Mouse (Mus musculus): ENCODE measurements around the gene Rif1. TPM values are rescaled to one million over a fixed set of nuclear protein-coding genes. Genes with fewer than 3 reads are reported as not detected.

The Rif1 gene
- polyA plus RNA-seq, 2 experiments: 25.6 to 45.2 TPM

DNA sequence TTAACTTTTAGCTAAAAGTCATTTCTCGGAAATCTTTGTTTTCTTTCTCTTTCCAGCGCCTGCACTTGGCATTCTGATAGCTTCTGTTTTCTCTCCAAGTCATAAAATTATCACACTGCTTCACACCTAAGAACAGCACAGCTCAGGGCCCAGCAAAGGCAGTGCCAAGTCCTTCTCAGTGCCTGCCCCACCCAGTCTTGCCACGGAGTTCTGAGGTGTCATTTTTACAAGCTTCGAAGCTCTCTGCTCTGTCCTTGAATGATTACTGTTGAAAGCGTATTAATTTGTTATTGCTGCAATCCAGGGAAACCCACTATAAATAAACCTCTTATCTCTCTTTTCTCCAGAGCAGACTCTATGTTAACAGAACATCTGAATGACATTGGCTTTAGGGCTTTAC lies 19.1 kb upstream of the Rif1 start:
- WGBS: 39% methylated on average over 5 of the region's 5 CpGs
- H3K9ac ChIP-seq (ENCODE audit: low read depth, low read length, severe bottlenecking): no peak overlapping the region
- H3K4me2 ChIP-seq (replicated peaks; ENCODE audit: low read depth, low read length, severe bottlenecking): no peak overlapping the region
- no peaks in the 10 kb centered on the region for H3K27me3 ChIP-seq (ENCODE audit: control insufficient read depth, insufficient read depth, low read length)
- ATAC-seq (ENCODE audit: low FRiP score, low read depth) (no peak), DNase-seq (ENCODE audit: low spot score) (no peak)
- H3K27ac ChIP-seq (replicated peaks; ENCODE audit: low read depth, low read length): no peak overlapping the region
- H3K4me3 ChIP-seq (replicated peaks; ENCODE audit: low read length): no peak overlapping the region
- no peaks in the 10 kb centered on the region for H3K4me1 ChIP-seq (ENCODE audit: control insufficient read depth, insufficient read depth, low read length)
- no peak for TF ChIP-seq POLR2A (IDR thresholded peaks at IDR 0.05; ENCODE audit: borderline replicate concordance, extremely low read depth, insufficient read depth, insufficient read length)
- H3K9me3 ChIP-seq (ENCODE audit: control insufficient read depth, low read length): no peaks in the 10 kb centered on the region
- H3K36me3 ChIP-seq (ENCODE audit: control insufficient read depth, insufficient read depth, low read length): peaks cover 57% of the 10 kb centered on the region

GRCm38 (mm10) chr2:52055616-52056015 lies 17.0 kb upstream of the Rif1 start:
- no peak for ATAC-seq (ENCODE audit: low FRiP score, low read depth)
- H3K36me3 ChIP-seq (ENCODE audit: control insufficient read depth, insufficient read depth, low read length): peaks cover 38% of the 10 kb centered on the region
- no peak overlapping the region for H3K4me3 ChIP-seq (replicated peaks; ENCODE audit: low read length)
- H3K27ac ChIP-seq (replicated peaks; ENCODE audit: low read depth, low read length): no peak overlapping the region
- H3K4me1 ChIP-seq (ENCODE audit: control insufficient read depth, insufficient read depth, low read length): no peaks in the 10 kb centered on the region
- H3K4me2 ChIP-seq (replicated peaks; ENCODE audit: low read depth, low read length, severe bottlenecking): no peak overlapping the region
- no peak for TF ChIP-seq POLR2A (IDR thresholded peaks at IDR 0.05; ENCODE audit: borderline replicate concordance, extremely low read depth, insufficient read depth, insufficient read length)
- no peaks in the 10 kb centered on the region for H3K27me3 ChIP-seq (ENCODE audit: control insufficient read depth, insufficient read depth, low read length)
- WGBS: 73% methylated on average over 4 of the region's 4 CpGs
- H3K9me3 ChIP-seq (ENCODE audit: control insufficient read depth, low read length): no peaks in the 10 kb centered on the region
- no peak overlapping the region for H3K9ac ChIP-seq (ENCODE audit: low read depth, low read length, severe bottlenecking)
- DNase-seq (ENCODE audit: low spot score): no peak

DNA sequence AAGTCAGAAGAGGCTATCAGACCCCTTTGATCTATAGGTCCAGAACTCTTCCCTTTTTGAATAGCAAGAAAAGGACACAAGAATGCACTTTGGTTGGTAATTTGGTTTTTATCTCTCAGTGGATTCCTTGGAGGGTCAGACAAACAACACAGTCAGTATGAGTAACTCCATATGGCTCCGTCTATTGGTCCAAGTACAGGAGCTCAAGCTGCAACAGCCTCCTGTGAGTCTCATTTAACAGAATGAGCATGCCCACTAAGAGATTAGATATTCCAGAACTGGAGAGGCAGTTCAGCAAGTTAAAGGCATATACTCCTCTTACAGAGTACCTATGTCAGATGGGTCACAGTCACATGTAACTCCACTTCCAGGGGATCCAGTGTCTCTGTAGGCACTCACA lies 15.5 kb upstream of the Rif1 start:
- Histone ChIP-seq H3K9ac (ENCODE audit: low read depth, low read length, severe bottlenecking) (no peak overlapping the region), H3K36me3 (ENCODE audit: control insufficient read depth, insufficient read depth, low read length) (peaks cover 24% of the 10 kb centered on the region; the same call in 1 of the 2 replicates), H3K4me1 (ENCODE audit: control insufficient read depth, insufficient read depth, low read length) (no peaks in the 10 kb centered on the region), H3K9me3 (ENCODE audit: control insufficient read depth, low read length) (no peaks in the 10 kb centered on the region), H3K27ac (replicated peaks; ENCODE audit: low read depth, low read length) (no peak overlapping the region), H3K27me3 (ENCODE audit: control insufficient read depth, insufficient read depth, low read length) (no peaks in the 10 kb centered on the region), H3K4me3 (replicated peaks; ENCODE audit: low read length) (no peak overlapping the region), H3K4me2 (replicated peaks; ENCODE audit: low read depth, low read length, severe bottlenecking) (no peak overlapping the region)
- ATAC-seq (ENCODE audit: low FRiP score, low read depth): no peak
- no peak for DNase-seq (ENCODE audit: low spot score)
- no peak for TF ChIP-seq POLR2A (IDR thresholded peaks at IDR 0.05; ENCODE audit: borderline replicate concordance, extremely low read depth, insufficient read depth, insufficient read length)
- WGBS: 68% methylated on average over 1 of the region's 1 CpGs

- Histone ChIP-seq H3K27me3 (ENCODE audit: control insufficient read depth, insufficient read depth, low read length) (no peaks in the 10 kb centered on the region), H3K27ac (replicated peaks; ENCODE audit: low read depth, low read length) (no peak overlapping the region), H3K4me3 (replicated peaks; ENCODE audit: low read length) (no peak overlapping the region), H3K9ac (ENCODE audit: low read depth, low read length, severe bottlenecking) (no peak overlapping the region), H3K4me2 (replicated peaks; ENCODE audit: low read depth, low read length, severe bottlenecking) (no peak overlapping the region), H3K36me3 (ENCODE audit: control insufficient read depth, insufficient read depth, low read length) (peaks cover 20% of the 10 kb centered on the region; the same call in 1 of the 2 replicates), H3K4me1 (ENCODE audit: control insufficient read depth, insufficient read depth, low read length) (no peaks in the 10 kb centered on the region), H3K9me3 (ENCODE audit: control insufficient read depth, low read length) (no peaks in the 10 kb centered on the region)
- DNase-seq (ENCODE audit: low spot score): no peak
- no peak for ATAC-seq (ENCODE audit: low FRiP score, low read depth)
- no peak for TF ChIP-seq POLR2A (IDR thresholded peaks at IDR 0.05; ENCODE audit: borderline replicate concordance, extremely low read depth, insufficient read depth, insufficient read length)
These were observed 15.0 kb upstream of the Rif1 start for GRCm38 (mm10) chr2:52057681-52058080.

DNA sequence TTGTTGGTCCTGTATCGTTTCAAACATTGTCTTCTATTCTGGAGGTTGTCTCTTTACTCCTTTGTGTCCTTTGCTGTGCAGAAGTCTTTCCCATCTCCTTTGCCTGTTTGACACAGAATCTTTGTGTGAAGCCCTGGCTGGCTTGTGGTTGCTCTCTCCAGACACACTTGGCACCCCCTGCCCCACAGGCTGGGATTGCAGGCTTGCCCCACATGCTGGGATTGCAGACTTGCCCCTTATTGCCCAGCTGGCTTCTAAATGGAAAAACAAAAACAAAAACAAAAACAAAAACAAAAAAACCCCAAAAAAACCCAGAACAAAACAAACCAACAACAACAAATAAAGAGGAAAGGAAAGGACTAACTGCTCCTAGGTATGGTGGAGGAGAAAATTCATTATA lies 4.0 kb upstream of the Rif1 start:
- WGBS: 78% methylated on average over 1 of the region's 1 CpGs
- H3K36me3 ChIP-seq (ENCODE audit: control insufficient read depth, insufficient read depth, low read length): no peaks in the 10 kb centered on the region

DNA sequence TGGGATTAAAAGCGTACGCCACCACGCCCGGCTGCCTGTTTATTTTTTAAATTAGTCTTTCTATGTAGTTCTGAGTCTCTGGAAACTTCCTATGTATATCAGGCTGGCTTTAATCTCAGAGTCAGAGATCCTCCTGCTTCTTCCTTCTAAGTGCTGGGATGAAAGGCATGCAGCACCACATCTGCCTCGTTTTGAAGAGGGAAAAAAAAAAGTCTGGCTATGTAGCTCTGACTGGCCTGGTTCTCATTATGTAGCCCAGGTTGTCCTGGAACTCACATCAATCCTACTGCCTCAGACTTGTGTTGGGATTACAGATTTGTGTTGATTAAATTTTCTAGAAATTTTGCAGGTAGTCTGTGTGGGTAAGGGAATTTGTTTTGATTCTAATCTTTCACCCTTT lies 1.8 kb upstream of the Rif1 start:
- Histone ChIP-seq H3K9ac (ENCODE audit: low read depth, low read length, severe bottlenecking) (no peak overlapping the region), H3K27me3 (ENCODE audit: control insufficient read depth, insufficient read depth, low read length) (no peaks in the 10 kb centered on the region), H3K4me3 (replicated peaks; ENCODE audit: low read length) (no peak overlapping the region), H3K4me2 (replicated peaks; ENCODE audit: low read depth, low read length, severe bottlenecking) (no peak overlapping the region), H3K36me3 (ENCODE audit: control insufficient read depth, insufficient read depth, low read length) (peaks cover 9% of the 10 kb centered on the region), H3K4me1 (ENCODE audit: control insufficient read depth, insufficient read depth, low read length) (peaks cover 9% of the 10 kb centered on the region; the same call in 1 of the 2 replicates), H3K27ac (replicated peaks; ENCODE audit: low read depth, low read length) (no peak overlapping the region), H3K9me3 (ENCODE audit: control insufficient read depth, low read length) (no peaks in the 10 kb centered on the region)
- no peak for TF ChIP-seq POLR2A (IDR thresholded peaks at IDR 0.05; ENCODE audit: borderline replicate concordance, extremely low read depth, insufficient read depth, insufficient read length)
- 79% methylated on average over 5 of the region's 5 CpGs for whole genome bisulfite sequencing
- ATAC-seq (ENCODE audit: low FRiP score, low read depth): no peak
- DNase-seq (ENCODE audit: low spot score): no peak

More for the DNA sequence above, 4.0 kb upstream of the Rif1 start:
- Histone ChIP-seq H3K9ac (ENCODE audit: low read depth, low read length, severe bottlenecking) (no peak overlapping the region), H3K27ac (replicated peaks; ENCODE audit: low read depth, low read length) (no peak overlapping the region), H3K4me3 (replicated peaks; ENCODE audit: low read length) (no peak overlapping the region), H3K4me1 (ENCODE audit: control insufficient read depth, insufficient read depth, low read length) (peaks cover 5% of the 10 kb centered on the region; the same call in 1 of the 2 replicates), H3K4me2 (replicated peaks; ENCODE audit: low read depth, low read length, severe bottlenecking) (no peak overlapping the region), H3K9me3 (ENCODE audit: control insufficient read depth, low read length) (no peaks in the 10 kb centered on the region), H3K27me3 (ENCODE audit: control insufficient read depth, insufficient read depth, low read length) (no peaks in the 10 kb centered on the region)
- DNase-seq (ENCODE audit: low spot score) (no peak), ATAC-seq (ENCODE audit: low FRiP score, low read depth) (no peak)
- no peak for TF ChIP-seq POLR2A (IDR thresholded peaks at IDR 0.05; ENCODE audit: borderline replicate concordance, extremely low read depth, insufficient read depth, insufficient read length)
